Comparison of ENCODE assay signal across 14 mouse cellular contexts in genomic region chr7:35156561-35157477, GRCm38 (mm10). TPM values are rescaled to one million over a fixed set of nuclear protein-coding genes. Genes with fewer than 3 reads are reported as not detected.
DNase-seq lines count a peak whose midpoint lies in the region; ATAC-seq lines count a peak whose summit lies in the region.
"Had no signal": no experiment of that assay in that cellular context is flagged by ENCODE, and none has a peak within 500 bp of the region (broad histone marks: within the 10 kb centered on the region; RNA-seq: fewer than 3 reads in every experiment).

No protein-coding gene starts in this region.

- intact Hi-C loops in heart, postnatal 14 days (cut with DNase I), result no loop called here

- DNase-seq in heart, adult 11 months, result peak; percentile 97
- DNase-seq in heart, postnatal 14 days, result no peak
- DNase-seq in B cell, adult 2 months, result peak; percentile 14 to 23
- no peak for DNase-seq in T-cell, adult 2 months (ENCODE audit: low spot score)
- no peak for DNase-seq in cerebellum, adult 9-11 months
- DNase-seq: heart, postnatal 4 days; kidney, adult 11 months; midbrain, embryonic 14.5 days; right cerebral cortex, adult 18-20 months had no signal

- H3K4me1 ChIP-seq in midbrain, embryonic 15.5 days, result no peaks in the 10 kb centered on the region

- H3K4me2 ChIP-seq in midbrain, embryonic 15.5 days, result no peak overlapping the region

- no peaks in the 10 kb centered on the region for H3K36me3 ChIP-seq in macrophage (ENCODE audit: inconsistent target)
- H3K36me3 ChIP-seq in midbrain, embryonic 15.5 days (replicated peaks), result no peaks in the 10 kb centered on the region

- no peaks in the 10 kb centered on the region for H3K79me2 ChIP-seq in macrophage (ENCODE audit: inconsistent target)

- H3K9me3 ChIP-seq in midbrain, embryonic 15.5 days, result no peaks in the 10 kb centered on the region

- H3K27me3 ChIP-seq in midbrain, embryonic 15.5 days (replicated peaks), result no peaks in the 10 kb centered on the region

- ATAC-seq in common myeloid progenitor, adult 5-6 weeks (replicated peaks; ENCODE audit: low read depth, poor library complexity, severe bottlenecking), result peak; percentile 80
- no peak for ATAC-seq in midbrain, embryonic 15.5 days (replicated peaks)

- no peak overlapping the region for H3K9ac ChIP-seq in midbrain, embryonic 15.5 days
- H3K9ac ChIP-seq: liver, embryonic 14.5 days had no signal

- no peak overlapping the region for H3K4me3 ChIP-seq in macrophage (ENCODE audit: inconsistent target)
- no peak overlapping the region for H3K4me3 ChIP-seq in midbrain, embryonic 15.5 days
- H3K4me3 ChIP-seq: erythroblast, embryonic 14.5 days had no signal

- WGBS in macrophage (ENCODE audit: missing documents), result 26% methylated on average over 15 of the region's 16 CpGs
- 80% methylated on average over 16 of the region's 16 CpGs for WGBS in midbrain, embryonic 15.5 days

- peak overlapping the region; percentile 55 for H3K27ac ChIP-seq in macrophage
- H3K27ac ChIP-seq in midbrain, embryonic 15.5 days, result no peak overlapping the region
- H3K27ac ChIP-seq: liver, embryonic 14.5 days had no signal

RNA-seq across cellular contexts. Expression of gene Slc7a10, which starts 29.4 kb away (rescaled TPM):
- 1 to 10 TPM in 1 of 2 experiments, under 1 TPM in 1; 0.88 to 1.6 TPM for total RNA-seq in heart, postnatal 14 days (2021)
- not detected in 2 replicates for total RNA-seq in common myeloid progenitor, adult 5-6 weeks (2017)
- not detected for total RNA-seq in macrophage (2018; cell fraction: chromatin; rRNA removed)
- total RNA-seq in macrophage (2018; cell fraction: cytosol; rRNA removed), result not detected
- not detected for total RNA-seq in macrophage (2018; cell fraction: nucleus; rRNA removed)
- polyA plus RNA-seq in macrophage (2018), result not detected in 3 replicates
- polyA plus RNA-seq in midbrain, embryonic 15.5 days (2015; fragmentation: Nextera tagmentation; extraction: Ambion mirVana), result 9.7 and 12.2 TPM in 2 replicates
- polyA plus RNA-seq: erythroblast, embryonic 14.5 days had no signal

RNA-seq across cellular contexts. Expression of gene Cebpa, which starts 37.7 kb away (rescaled TPM):
- 10 to 100 TPM in 1 of 2 experiments, 1 to 10 TPM in 1; 5.2 to 11.5 TPM for total RNA-seq in heart, postnatal 14 days (2021)
- total RNA-seq in common myeloid progenitor, adult 5-6 weeks (2017), result 14.3 and 19.7 TPM in 2 replicates
- total RNA-seq in macrophage (2018; cell fraction: chromatin; rRNA removed), result 10 to 100 TPM in 6 of 26 experiments, 1 to 10 TPM in 20; 1.4 to 55.1 (median 3.8) TPM
- 100 to 1,000 TPM in 9 of 26 experiments, 10 to 100 TPM in 17; 13.7 to 217 (median 83.3) TPM for total RNA-seq in macrophage (2018; cell fraction: cytosol; rRNA removed)
- 10 to 100 TPM in 24 of 26 experiments, 1 to 10 TPM in 2; 7.7 to 94.0 (median 33.4) TPM for total RNA-seq in macrophage (2018; cell fraction: nucleus; rRNA removed)
- polyA plus RNA-seq in macrophage (2018), result 58.4 to 104 TPM (median 95.9 TPM) in 3 replicates
- 0.59 and 0.80 TPM in 2 replicates for polyA plus RNA-seq in midbrain, embryonic 15.5 days (2015; fragmentation: Nextera tagmentation; extraction: Ambion mirVana)

RNA-seq across cellular contexts. Expression of gene Lrp3, which starts 58.5 kb away (rescaled TPM):
- 1 to 10 TPM; 8.9 to 9.0 TPM for total RNA-seq in heart, postnatal 14 days (2021)
- 0.14 TPM in 1 of 2 replicates, not detected in the other for total RNA-seq in common myeloid progenitor, adult 5-6 weeks (2017)
- under 1 TPM in 2 of 26 experiments, not detected in 24; 0.18 to 0.73 TPM for total RNA-seq in macrophage (2018; cell fraction: chromatin; rRNA removed)
- under 1 TPM in 4 of 26 experiments, not detected in 22; under 0.01 to 0.06 (median 0.04) TPM for total RNA-seq in macrophage (2018; cell fraction: cytosol; rRNA removed)
- total RNA-seq in macrophage (2018; cell fraction: nucleus; rRNA removed), result under 1 TPM in 2 of 26 experiments, not detected in 24; 0.15 to 0.33 TPM
- not detected in 3 replicates for polyA plus RNA-seq in macrophage (2018)
- polyA plus RNA-seq in midbrain, embryonic 15.5 days (2015; fragmentation: Nextera tagmentation; extraction: Ambion mirVana), result 31.6 and 32.2 TPM in 2 replicates

Comparison
In these comparisons a context has a peak if more than half of its experiments do, and no peak if none do; other contexts are left out.
1. DNase-seq: peak in heart, adult 11 months (single experiment) and B cell, adult 2 months (2 of 2); none in heart, postnatal 14 days (0 of 2), T-cell, adult 2 months (single experiment) and cerebellum, adult 9-11 months (single experiment).